Mouse (Mus musculus) cortical plate, adult 2 months (tissue): ENCODE measurements around the gene Elk3.
"Not testable (repeated sequence)": the region's sequence is repeated elsewhere in the genome, so short reads cannot be mapped to it uniquely, and the experiment has no call there.

Experiments
- CTCF ChIP-seq: fragments of 200-500 bp; IDR thresholded peaks from 2 replicates; pipeline ENCODE4 v1.5.1; 2011; ENCODE audit warnings: mild to moderate bottlenecking, control low read depth, low read length; ENCODE audit not compliant: insufficient read depth; ENCODE audit errors: extremely low read depth
- POLR2A ChIP-seq: fragments of 200-500 bp; IDR thresholded peaks from 2 replicates; pipeline ENCODE4 v1.6.1; 2011; ENCODE audit warnings: mild to moderate bottlenecking, low read length, control low read depth; ENCODE audit not compliant: insufficient read depth; ENCODE audit errors: extremely low read depth

GRCm38 (mm10) chr10:93360190-93360589, 49.3 kb upstream of the Elk3 start:
- not testable (repeated sequence) for TF ChIP-seq POLR2A, CTCF
